Mouse (Mus musculus): ENCODE data around the gene Trim63. TPM values are rescaled to one million over a fixed set of nuclear protein-coding genes. Genes with fewer than 3 reads are reported as not detected.

Gene Trim63
- polyA plus RNA-seq, 1 experiment from 2014 or later, result not detected

- Histone ChIP-seq H3K27me3 (peaks cover 10% of the 10 kb centered on the region), H3K36me3 (ENCODE audit: poor library complexity, severe bottlenecking) (no peaks in the 10 kb centered on the region), H3K4me1 (no peaks in the 10 kb centered on the region), H3K9ac (no peak overlapping the region), H3K27ac (no peak overlapping the region), H3K9me3 (replicated peaks) (no peaks in the 10 kb centered on the region), H3K4me2 (no peak overlapping the region), H3K4me3 (no peak overlapping the region)
- WGBS, result 87% methylated on average over 6 of the region's 6 CpGs
- no peak for ATAC-seq
These were observed 35.7 kb downstream of the Trim63 start for GRCm38 (mm10) chr4:134350641-134351040.

GRCm38 (mm10) chr4:134351329-134352260, 36.7 kb downstream of the Trim63 start:
- WGBS, result 64% methylated on average over 18 of the region's 18 CpGs
- no peak for ATAC-seq
- Histone ChIP-seq H3K27me3 (no peaks in the 10 kb centered on the region), H3K4me3 (no peak overlapping the region), H3K4me2 (no peak overlapping the region), H3K9ac (no peak overlapping the region), H3K9me3 (replicated peaks) (no peaks in the 10 kb centered on the region), H3K36me3 (ENCODE audit: poor library complexity, severe bottlenecking) (no peaks in the 10 kb centered on the region), H3K4me1 (no peaks in the 10 kb centered on the region), H3K27ac (no peak overlapping the region)

GRCm38 (mm10) chr4:134352261-134352707, 37.4 kb downstream of the Trim63 start:
- ATAC-seq, result no peak
- no peaks in the 10 kb centered on the region for H3K36me3 ChIP-seq (ENCODE audit: poor library complexity, severe bottlenecking)

GRCm38 (mm10) chr4:134352929-134353328, 38.0 kb downstream of the Trim63 start:
- Histone ChIP-seq H3K36me3 (ENCODE audit: poor library complexity, severe bottlenecking) (no peaks in the 10 kb centered on the region), H3K4me1 (peaks cover 6% of the 10 kb centered on the region), H3K4me2 (no peak overlapping the region), H3K27ac (no peak overlapping the region), H3K9me3 (replicated peaks) (no peaks in the 10 kb centered on the region), H3K4me3 (no peak overlapping the region), H3K27me3 (peaks cover 6% of the 10 kb centered on the region; the same call in 1 of the 2 replicates), H3K9ac (no peak overlapping the region)
- 67% methylated on average over 7 of the region's 7 CpGs for WGBS
- ATAC-seq, result no peak

More at GRCm38 (mm10) chr4:134352261-134352707, 37.4 kb downstream of the Trim63 start:
- Histone ChIP-seq H3K4me2 (no peak overlapping the region), H3K27ac (no peak overlapping the region), H3K27me3 (no peaks in the 10 kb centered on the region), H3K9me3 (replicated peaks) (no peaks in the 10 kb centered on the region), H3K4me1 (peaks cover 4% of the 10 kb centered on the region), H3K4me3 (no peak overlapping the region), H3K9ac (no peak overlapping the region)
- 75% methylated on average over 12 of the region's 12 CpGs for WGBS

GRCm38 (mm10) chr4:134353527-134354409, 38.8 kb downstream of the Trim63 start:
- no peak overlapping the region for H3K27ac ChIP-seq
- no peak overlapping the region for H3K9ac ChIP-seq
- peaks cover 6% of the 10 kb centered on the region for H3K4me1 ChIP-seq
- H3K36me3 ChIP-seq (ENCODE audit: poor library complexity, severe bottlenecking), result no peaks in the 10 kb centered on the region
- no peaks in the 10 kb centered on the region for H3K9me3 ChIP-seq (replicated peaks)
- no peak overlapping the region for H3K4me2 ChIP-seq
- ATAC-seq, result no peak
- peaks cover 9% of the 10 kb centered on the region; the same call in 1 of the 2 replicates for H3K27me3 ChIP-seq
- 70% methylated on average over 5 of the region's 5 CpGs for WGBS
- H3K4me3 ChIP-seq, result no peak overlapping the region

GRCm38 (mm10) chr4:134355841-134356452, 41.0 kb downstream of the Trim63 start:
- Histone ChIP-seq H3K4me3 (no peak overlapping the region), H3K9me3 (replicated peaks) (no peaks in the 10 kb centered on the region), H3K9ac (no peak overlapping the region), H3K4me2 (no peak overlapping the region), H3K27me3 (peaks cover 13% of the 10 kb centered on the region; the same call in 1 of the 2 replicates), H3K4me1 (peaks cover 6% of the 10 kb centered on the region), H3K27ac (no peak overlapping the region), H3K36me3 (ENCODE audit: poor library complexity, severe bottlenecking) (no peaks in the 10 kb centered on the region)
- 57% methylated on average over 16 of the region's 16 CpGs for WGBS
- ATAC-seq, result no peak

GRCm38 (mm10) chr4:134356591-134357460, 41.9 kb downstream of the Trim63 start:
- no peak for ATAC-seq
- WGBS, result 20% methylated on average over 22 of the region's 22 CpGs
- H3K9me3 ChIP-seq (replicated peaks), result no peaks in the 10 kb centered on the region
- H3K4me1 ChIP-seq, result peaks cover 6% of the 10 kb centered on the region
- no peak overlapping the region for H3K27ac ChIP-seq
- no peaks in the 10 kb centered on the region for H3K36me3 ChIP-seq (ENCODE audit: poor library complexity, severe bottlenecking)
- H3K4me3 ChIP-seq, result peak overlapping the region; percentile 17
- peak overlapping the region; percentile 55 for H3K4me2 ChIP-seq
- H3K27me3 ChIP-seq, result peaks cover 13% of the 10 kb centered on the region; the same call in 1 of the 2 replicates
- peak overlapping the region; percentile 51 for H3K9ac ChIP-seq

- Histone ChIP-seq H3K4me2 (peak overlapping the region; percentile 55), H3K4me3 (peak overlapping the region; percentile 17; the same call in 1 of the 2 replicates), H3K4me1 (peaks cover 6% of the 10 kb centered on the region), H3K27me3 (peaks cover 13% of the 10 kb centered on the region; the same call in 1 of the 2 replicates), H3K36me3 (ENCODE audit: poor library complexity, severe bottlenecking) (no peaks in the 10 kb centered on the region), H3K27ac (no peak overlapping the region), H3K9ac (peak overlapping the region; percentile 51), H3K9me3 (replicated peaks) (no peaks in the 10 kb centered on the region)
- no peak for ATAC-seq
- 36% methylated on average over 17 of the region's 17 CpGs for WGBS
These were observed 42.5 kb downstream of the Trim63 start for GRCm38 (mm10) chr4:134357461-134357771.

- Histone ChIP-seq H3K4me1 (peaks cover 6% of the 10 kb centered on the region), H3K36me3 (ENCODE audit: poor library complexity, severe bottlenecking) (no peaks in the 10 kb centered on the region), H3K9ac (no peak overlapping the region), H3K9me3 (replicated peaks) (no peaks in the 10 kb centered on the region), H3K27ac (no peak overlapping the region), H3K27me3 (peaks cover 21% of the 10 kb centered on the region), H3K4me2 (no peak overlapping the region), H3K4me3 (no peak overlapping the region)
- WGBS, result 85% methylated on average over 6 of the region's 6 CpGs
- ATAC-seq, result no peak
These were observed 44.7 kb downstream of the Trim63 start for GRCm38 (mm10) chr4:134359649-134360048.

GRCm38 (mm10) chr4:134361215-134361614, 46.3 kb downstream of the Trim63 start:
- 46% methylated on average over 5 of the region's 5 CpGs for WGBS
- H3K9ac ChIP-seq, result no peak overlapping the region
- H3K9me3 ChIP-seq (replicated peaks), result no peaks in the 10 kb centered on the region
- peaks cover 34% of the 10 kb centered on the region for H3K27me3 ChIP-seq
- no peak overlapping the region for H3K4me2 ChIP-seq
- H3K27ac ChIP-seq, result no peak overlapping the region
- no peak for ATAC-seq
- no peak overlapping the region for H3K4me3 ChIP-seq
- peaks cover 6% of the 10 kb centered on the region for H3K4me1 ChIP-seq
- no peaks in the 10 kb centered on the region for H3K36me3 ChIP-seq (ENCODE audit: poor library complexity, severe bottlenecking)

- no peak overlapping the region for H3K9ac ChIP-seq
- no peak for ATAC-seq
- no peak overlapping the region for H3K4me3 ChIP-seq
- H3K36me3 ChIP-seq (ENCODE audit: poor library complexity, severe bottlenecking), result no peaks in the 10 kb centered on the region
- H3K4me1 ChIP-seq, result peaks cover 3% of the 10 kb centered on the region
- no peak overlapping the region for H3K27ac ChIP-seq
- H3K4me2 ChIP-seq, result no peak overlapping the region
- 72% methylated on average over 9 of the region's 9 CpGs for WGBS
- peaks cover 36% of the 10 kb centered on the region for H3K27me3 ChIP-seq
- H3K9me3 ChIP-seq (replicated peaks), result no peaks in the 10 kb centered on the region
These were observed 47.2 kb downstream of the Trim63 start for GRCm38 (mm10) chr4:134362124-134362523.

All from forebrain, embryonic 13.5 days (tissue).